Mouse (Mus musculus) ES-CJ7 (cell line): Measurements from ENCODE around the gene Gm3417.
"Not testable (repeated sequence)": the region's sequence is repeated elsewhere in the genome, so short reads cannot be mapped to it uniquely, and the experiment has no call there.

Experiments used
- DNase-seq: peaks from one replicate; pipeline ENCODE4 v3.0.0; 2011; ENCODE audit warnings: low read depth, low spot score

The Gm3417 gene

DNA sequence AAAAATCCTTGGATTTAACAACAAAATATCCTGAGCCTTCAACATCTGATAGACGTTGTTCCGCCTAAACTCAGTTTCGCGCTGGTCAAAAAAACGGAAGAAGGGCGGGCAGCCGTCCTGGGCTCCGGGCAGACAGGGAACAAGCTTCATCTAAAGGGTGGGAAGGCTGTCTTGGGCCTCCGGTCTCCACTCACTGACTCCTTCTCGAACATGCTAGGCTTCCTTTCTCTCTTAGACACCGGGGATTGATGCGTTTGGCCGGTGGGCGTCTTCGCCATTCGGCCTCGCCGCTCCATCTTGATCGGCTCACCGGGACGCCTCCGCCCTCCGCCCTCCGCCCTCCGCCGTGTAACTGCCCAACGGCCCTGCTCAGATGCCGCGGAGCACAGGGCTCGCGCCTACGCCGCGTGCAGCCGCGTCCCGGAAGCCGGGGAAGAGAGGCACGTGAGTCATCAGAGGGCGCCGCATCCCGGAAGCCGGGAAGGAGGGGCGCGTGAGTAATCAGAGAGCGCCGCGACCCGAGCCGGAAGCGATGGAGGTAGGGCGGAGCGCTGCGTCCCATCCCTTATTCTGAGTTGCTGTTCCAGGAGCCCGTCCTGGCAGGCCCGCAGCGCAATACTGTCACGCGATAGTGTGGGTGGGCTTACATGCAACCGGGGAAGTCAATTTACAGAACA is at the start of gene Gm3417, which contains the start of gene 9030025P20Rik:
TSS of gene Gm3417 (minus strand) at position 429 of the 677 bp plus-strand sequence.
TSS of gene 9030025P20Rik (plus strand) at position 107 of the 677 bp plus-strand sequence.
- DNase-seq, result not testable (repeated sequence)

- DNase-seq, result not testable (repeated sequence)
These were observed 46.9 kb upstream of the Gm3417 start for GRCm38 (mm10) chr17:15025513-15025912.

DNA sequence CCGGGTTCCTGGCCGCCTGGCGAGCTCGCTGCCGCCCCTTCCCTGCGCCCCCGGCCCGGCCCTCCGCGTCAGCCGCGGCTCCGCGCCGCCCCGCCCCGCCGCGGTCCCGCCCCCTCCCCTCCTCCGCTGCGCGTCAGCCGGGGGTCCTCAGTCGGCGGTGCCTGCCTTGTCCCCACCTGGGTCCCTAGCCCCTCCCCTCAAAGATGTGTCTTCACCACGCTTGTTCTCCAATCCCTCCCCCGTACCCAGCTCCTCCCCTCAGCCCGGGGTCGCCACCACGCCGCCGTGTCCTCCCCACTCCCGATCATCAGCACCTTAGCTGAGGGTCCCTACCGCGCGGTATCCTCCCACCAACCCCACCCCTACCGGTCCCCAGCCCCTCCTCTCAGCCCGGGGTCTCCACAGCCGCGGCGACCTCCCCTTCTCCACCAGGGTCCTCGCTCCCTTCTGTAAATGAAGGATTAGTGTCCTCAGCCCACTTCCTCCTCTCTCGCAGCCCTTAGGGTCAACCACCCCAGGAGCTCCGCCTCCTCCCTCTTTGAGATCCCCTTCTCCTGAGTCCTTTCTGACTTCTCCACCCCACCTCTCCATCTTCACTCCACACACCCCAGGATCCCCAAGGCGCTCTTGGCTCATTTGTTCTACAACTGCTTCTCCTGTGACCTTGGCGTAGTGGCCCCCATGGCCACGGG is 46.1 kb upstream of the Gm3417 start:
- DNase-seq, result not testable (repeated sequence)

DNA sequence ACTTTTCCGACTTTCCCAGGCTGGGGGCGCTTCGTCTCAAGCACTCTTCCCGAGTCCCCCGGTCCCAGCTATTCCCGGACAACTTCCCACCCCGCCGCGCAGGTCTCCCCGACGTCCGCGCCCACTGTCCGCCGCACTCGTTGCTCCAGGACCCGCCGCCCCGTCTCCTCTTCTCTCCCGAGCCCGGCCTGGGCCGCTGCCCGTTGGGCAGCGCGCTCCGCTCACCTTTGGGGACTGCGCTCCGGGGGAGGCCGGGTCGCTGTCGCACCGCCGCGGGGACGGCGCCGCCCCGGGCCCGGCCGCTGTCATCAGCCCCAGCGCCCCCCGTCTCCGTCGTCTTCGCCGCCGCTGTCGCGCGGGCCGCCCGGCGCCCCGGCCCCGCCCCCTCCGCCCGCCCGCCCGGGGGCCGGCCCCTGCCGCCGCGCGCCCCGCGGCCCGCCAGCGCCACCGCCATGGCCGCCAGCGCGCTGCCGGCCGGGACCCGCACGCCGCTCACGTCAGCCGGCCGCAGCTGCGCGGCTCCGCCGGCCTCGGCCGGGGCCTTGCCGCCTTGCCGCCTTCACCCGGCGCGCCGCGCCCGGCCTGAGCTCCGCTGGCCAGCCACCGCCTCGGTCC is 45.4 kb upstream of the Gm3417 start:
- not testable (repeated sequence) for DNase-seq

DNA sequence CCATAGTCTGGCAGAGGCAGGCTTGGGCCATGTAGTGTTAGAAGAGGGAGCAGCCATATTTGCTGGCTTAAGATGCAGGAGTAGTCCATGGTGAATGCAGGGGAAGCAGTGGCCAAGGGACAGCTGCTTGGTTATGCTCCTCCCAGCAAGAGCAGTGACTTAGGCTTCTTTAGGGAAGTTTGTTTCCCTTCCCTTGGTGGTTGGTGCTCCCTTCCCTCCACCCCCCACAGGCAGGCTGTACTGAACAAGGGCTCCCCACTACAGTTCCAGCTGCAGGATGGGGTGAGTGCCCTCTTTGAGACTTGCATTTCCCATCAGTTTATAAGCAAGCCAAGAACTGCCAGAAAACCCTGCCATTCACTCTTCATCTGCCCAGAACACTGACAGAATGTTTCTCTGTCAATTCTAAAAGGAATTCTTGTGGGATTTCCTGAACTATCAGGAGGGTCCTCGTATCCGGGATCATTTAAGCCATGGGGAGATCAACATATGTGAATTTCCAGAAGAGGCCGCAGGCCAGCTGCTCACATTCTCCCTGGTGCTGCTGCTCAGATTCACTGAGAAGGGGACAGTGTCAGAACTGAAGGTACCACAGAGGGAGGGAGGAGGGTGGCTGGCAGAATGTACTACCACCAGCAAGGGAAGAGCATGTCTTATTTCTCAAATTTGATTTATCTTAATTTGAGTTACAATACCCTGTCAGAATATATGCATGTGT is 43.1 kb upstream of the Gm3417 start:
- not testable (repeated sequence) for DNase-seq

DNA sequence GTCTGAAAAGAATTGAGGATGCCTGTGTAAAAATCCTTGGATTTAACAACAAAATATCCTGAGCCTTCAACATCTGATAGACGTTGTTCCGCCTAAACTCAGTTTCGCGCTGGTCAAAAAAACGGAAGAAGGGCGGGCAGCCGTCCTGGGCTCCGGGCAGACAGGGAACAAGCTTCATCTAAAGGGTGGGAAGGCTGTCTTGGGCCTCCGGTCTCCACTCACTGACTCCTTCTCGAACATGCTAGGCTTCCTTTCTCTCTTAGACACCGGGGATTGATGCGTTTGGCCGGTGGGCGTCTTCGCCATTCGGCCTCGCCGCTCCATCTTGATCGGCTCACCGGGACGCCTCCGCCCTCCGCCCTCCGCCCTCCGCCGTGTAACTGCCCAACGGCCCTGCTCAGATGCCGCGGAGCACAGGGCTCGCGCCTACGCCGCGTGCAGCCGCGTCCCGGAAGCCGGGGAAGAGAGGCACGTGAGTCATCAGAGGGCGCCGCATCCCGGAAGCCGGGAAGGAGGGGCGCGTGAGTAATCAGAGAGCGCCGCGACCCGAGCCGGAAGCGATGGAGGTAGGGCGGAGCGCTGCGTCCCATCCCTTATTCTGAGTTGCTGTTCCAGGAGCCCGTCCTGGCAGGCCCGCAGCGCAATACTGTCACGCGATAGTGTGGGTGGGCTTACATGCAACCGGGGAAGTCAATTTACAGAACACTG is 31.3 kb upstream of the Gm3417 start, which contains the start of gene Gm3435:
TSS of gene Gm3435 (plus strand) at position 471 of the 708 bp plus-strand sequence.
- not testable (repeated sequence) for DNase-seq

- DNase-seq, result not testable (repeated sequence)
These were observed 30.5 kb upstream of the Gm3417 start for GRCm38 (mm10) chr17:15009088-15009487.

- not testable (repeated sequence) for DNase-seq
These were observed 21.5 kb upstream of the Gm3417 start for GRCm38 (mm10) chr17:15000047-15000446.

DNA sequence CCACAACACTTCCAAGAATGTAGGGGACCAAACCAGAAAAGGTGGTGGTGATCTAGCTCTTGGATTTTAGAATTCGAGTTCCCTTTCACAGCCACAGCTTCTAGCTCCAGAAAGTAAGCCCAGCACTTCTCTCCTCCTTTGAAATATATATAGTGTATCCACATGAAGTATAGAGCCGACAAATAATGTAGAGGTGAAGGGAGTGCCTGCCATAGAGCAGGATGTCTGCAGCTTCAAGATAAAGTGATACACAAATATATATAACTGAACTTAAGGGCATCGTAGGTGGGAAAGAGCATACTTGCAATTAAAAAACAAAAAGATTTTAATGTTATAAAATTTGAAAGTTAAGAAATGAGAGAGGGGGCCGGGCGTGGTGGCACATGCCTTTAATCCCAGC is 15.6 kb upstream of the Gm3417 start:
- not testable (repeated sequence) for DNase-seq

- DNase-seq, result not testable (repeated sequence)
These were observed 14.7 kb upstream of the Gm3417 start for GRCm38 (mm10) chr17:14993139-14993832.

DNA sequence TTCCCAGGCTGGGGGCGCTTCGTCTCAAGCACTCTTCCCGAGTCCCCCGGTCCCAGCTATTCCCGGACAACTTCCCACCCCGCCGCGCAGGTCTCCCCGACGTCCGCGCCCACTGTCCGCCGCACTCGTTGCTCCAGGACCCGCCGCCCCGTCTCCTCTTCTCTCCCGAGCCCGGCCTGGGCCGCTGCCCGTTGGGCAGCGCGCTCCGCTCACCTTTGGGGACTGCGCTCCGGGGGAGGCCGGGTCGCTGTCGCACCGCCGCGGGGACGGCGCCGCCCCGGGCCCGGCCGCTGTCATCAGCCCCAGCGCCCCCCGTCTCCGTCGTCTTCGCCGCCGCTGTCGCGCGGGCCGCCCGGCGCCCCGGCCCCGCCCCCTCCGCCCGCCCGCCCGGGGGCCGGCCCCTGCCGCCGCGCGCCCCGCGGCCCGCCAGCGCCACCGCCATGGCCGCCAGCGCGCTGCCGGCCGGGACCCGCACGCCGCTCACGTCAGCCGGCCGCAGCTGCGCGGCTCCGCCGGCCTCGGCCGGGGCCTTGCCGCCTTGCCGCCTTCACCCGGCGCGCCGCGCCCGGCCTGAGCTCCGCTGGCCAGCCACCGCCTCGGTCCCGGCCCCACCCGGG is 14.0 kb upstream of the Gm3417 start:
- DNase-seq, result not testable (repeated sequence)

GRCm38 (mm10) chr17:14990116-14990702 is 11.6 kb upstream of the Gm3417 start:
- DNase-seq, result not testable (repeated sequence)

GRCm38 (mm10) chr17:14977718-14978361 is 750 bp downstream of the Gm3417 start:
- DNase-seq, result not testable (repeated sequence)

DNA sequence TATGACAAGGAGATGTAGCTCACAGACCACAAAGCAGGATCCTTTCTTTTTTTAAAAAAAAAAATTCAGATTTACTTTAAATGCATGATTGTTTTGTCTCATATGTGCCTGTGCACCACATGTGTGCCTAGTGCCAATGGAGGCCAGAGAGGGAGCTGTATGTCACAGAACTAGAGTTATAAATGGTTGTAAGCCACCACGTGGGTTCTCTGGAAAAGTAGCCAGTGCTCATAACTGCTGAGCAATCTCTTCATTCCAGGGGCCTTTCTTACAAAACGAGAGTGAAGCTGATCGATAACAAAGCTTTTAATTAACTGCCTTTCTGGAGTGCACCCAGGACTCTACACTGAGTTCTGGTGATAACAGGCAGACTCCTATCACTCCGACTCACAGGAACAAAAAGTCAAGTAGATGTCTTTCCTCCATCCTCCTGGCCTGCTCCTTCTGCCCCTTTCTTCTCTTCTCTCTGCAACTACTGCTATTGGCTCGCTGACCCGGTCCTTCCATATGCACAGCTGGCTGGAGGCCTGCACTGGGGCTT is 10.1 kb downstream of the Gm3417 start:
- not testable (repeated sequence) for DNase-seq

GRCm38 (mm10) chr17:14961557-14962154 is 16.9 kb downstream of the Gm3417 start:
- not testable (repeated sequence) for DNase-seq

DNA sequence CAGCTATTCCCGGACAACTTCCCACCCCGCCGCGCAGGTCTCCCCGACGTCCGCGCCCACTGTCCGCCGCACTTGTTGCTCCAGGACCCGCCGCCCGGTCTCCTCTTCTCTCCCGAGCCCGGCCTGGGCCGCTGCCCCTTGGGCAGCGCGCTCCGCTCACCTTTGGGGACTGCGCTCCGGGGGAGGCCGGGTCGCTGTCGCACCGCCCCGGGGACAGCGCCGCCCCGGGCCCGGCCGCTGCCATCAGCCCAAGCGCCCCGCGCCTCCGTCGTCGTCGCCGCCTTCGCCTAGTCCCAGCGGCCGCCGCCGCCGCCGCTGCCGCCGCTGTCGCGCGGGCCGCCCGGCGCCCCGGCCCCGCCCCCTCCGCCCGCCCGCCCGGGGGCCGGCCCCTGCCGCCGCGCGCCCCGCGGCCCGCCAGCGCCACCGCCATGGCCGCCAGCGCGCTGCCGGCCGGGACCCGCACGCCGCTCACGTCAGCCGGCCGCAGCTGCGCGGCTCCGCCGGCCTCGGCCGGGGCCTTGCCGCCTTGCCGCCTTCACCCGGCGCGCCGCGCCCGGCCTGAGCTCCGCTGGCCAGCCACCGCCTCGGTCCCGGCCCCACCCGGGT is 17.5 kb downstream of the Gm3417 start, which contains the start of gene Phf10:
TSS of gene Phf10 (minus strand) at position 323 of the 606 bp plus-strand sequence.
- DNase-seq, result not testable (repeated sequence)

- no peak for DNase-seq
These were observed 18.1 kb downstream of the Gm3417 start for GRCm38 (mm10) chr17:14960520-14960919.

DNA sequence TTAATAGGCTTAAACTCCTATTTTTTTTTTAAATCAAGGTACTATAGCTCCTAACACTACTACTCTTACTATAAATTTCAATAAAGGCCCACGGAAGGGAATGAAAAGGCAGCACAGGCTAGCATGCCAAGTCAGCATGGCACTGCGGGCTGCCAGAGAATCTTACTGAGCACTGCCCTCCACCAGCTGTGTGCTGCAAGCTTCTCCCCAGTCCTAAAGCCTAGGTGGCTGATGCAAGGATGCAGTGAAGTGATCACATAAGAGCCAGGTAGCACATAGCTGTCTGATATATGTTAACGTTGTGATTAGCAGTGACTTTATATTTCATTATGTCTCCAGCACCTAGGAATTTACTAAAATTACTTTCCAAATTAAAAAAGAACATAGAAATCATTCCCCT is 18.6 kb downstream of the Gm3417 start:
- no peak for DNase-seq
